Mouse (Mus musculus) T-helper 1 cell (primary cell): ENCODE measurements at regions not wholly inside any gene's neighbourhood (a gene's known extent, or its start where the extent isn't known, plus 50 kb on each side); places are given as distances from the start of the nearest gene placed in this dataset.

Experiments used
- in situ Hi-C: fragments of 300-600 bp; cut with MboI, MseI; formaldehyde crosslinking; loops from one replicate; pipeline ENCODE4 v1.15.1; 2025; ENCODE audit warnings: high pct_unique_total_duplicates

GRCm38 (mm10) chr13:48167976-48168375 is 93.1 kb upstream of the Id4 start:
- in situ Hi-C loops: no loop called here

DNA sequence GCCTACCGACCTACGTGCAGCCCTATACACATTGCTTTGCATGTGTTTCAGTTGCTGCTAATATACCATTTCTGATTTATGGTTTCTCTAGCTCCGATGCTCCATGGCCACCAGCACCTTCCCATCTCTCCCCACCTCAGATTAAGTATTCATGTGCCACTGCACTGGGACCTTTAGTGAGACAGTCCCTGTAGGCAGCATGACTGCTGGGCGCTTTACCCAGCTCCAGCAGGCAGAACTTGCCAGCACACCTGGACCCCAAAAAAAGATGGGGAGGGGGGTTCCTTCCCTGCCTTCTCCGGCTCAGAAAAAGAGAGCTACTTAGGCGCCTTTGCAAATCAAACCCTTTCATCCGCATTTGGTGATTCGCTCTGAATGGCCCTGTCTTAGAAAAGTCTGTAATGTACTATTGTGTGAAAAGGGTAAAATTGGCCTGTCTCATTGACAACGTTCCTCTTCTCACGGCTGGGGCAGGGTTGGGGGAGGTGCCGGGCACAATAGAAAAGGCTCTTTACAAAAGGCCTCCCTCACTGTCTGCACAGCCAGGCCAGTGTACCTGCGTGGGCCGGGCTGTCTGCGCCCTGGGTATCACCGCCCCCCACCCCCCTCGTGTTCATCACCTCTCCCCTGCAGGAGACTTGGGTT is 89.6 kb upstream of the Id4 start:
- in situ Hi-C loops: loop anchor here (10.0 kb wide), 1 partner anchor 727 kb away; no protein-coding TSS in a partner anchor

DNA sequence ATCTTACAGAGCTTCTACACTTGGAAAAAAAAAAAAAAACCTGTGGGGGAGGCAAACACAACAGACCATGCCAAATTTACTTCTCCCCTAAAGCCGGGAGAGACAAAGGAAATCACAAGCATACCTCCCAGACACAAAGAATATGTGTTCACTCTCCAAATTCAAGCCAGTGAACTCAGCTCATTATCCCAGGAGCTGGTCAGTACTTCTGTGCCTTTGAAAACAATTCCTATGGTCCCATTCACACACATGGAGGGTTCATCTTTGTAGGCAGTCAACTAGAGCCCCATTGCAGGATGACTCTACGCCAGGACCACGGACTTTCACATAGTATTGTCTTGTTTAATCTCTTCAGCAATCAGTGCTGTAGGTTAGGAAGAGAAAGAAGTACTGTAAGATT is 89.0 kb upstream of the Id4 start:
- in situ Hi-C loops: loop anchor here (10.0 kb wide), 1 partner anchor 727 kb away; no protein-coding TSS in a partner anchor

- in situ Hi-C loops: no loop called here
These were observed 68.6 kb upstream of the Id4 start for GRCm38 (mm10) chr13:48192476-48192875.

- in situ Hi-C loops: no loop called here
These were observed 67.1 kb upstream of the Id4 start for GRCm38 (mm10) chr13:48193942-48194341.

GRCm38 (mm10) chr13:48207824-48208223 is 53.2 kb upstream of the Id4 start:
- in situ Hi-C loops: no loop called here
